Mouse (Mus musculus): ENCODE measurements around the gene Gm36028. TPM values are rescaled to one million over a fixed set of nuclear protein-coding genes. Genes with fewer than 3 reads are reported as not detected.

Gm36028 gene
- polyA plus RNA-seq, 1 experiment from 2014 or later: not detected

DNA sequence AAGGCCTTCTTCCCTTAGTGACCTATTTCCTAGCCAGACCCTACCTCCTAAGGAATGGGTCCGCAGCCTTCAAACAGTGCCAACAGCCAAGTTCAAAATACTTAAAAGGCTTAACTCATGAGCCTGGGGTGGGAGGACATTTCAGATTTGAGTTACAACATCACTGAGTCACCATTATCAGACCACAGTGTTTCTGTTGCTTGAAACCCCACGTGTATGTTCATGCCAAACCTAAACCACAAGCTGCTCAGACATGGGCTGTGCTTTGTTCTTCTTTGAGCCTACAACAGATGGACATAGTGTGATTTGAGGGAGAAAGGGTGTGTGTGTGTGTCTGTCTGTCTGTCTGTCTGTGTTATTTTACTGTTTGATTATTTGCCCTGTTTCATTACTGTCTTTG lies 59.8 kb downstream of the Gm36028 start:
- H3K9me3 ChIP-seq: no peaks in the 10 kb centered on the region
- H3K27me3 ChIP-seq (replicated peaks): no peaks in the 10 kb centered on the region
- no peak overlapping the region for H3K9ac ChIP-seq
- 94% methylated on average over 2 of the region's 2 CpGs for WGBS
- H3K4me1 ChIP-seq: peaks cover 11% of the 10 kb centered on the region
- no peak overlapping the region for H3K4me2 ChIP-seq
- H3K27ac ChIP-seq: no peak overlapping the region
- no peaks in the 10 kb centered on the region for H3K36me3 ChIP-seq (replicated peaks)
- no peak overlapping the region for H3K4me3 ChIP-seq
- ATAC-seq (replicated peaks): no peak

Other genes with a start within 250 kb of the Gm36028 start
- gene Ndufb4, start 206.7 kb downstream of the Gm36028 start, polyA plus RNA-seq (2015; fragmentation: Nextera tagmentation; extraction: Ambion mirVana): 46.3 and 49.9 TPM in 2 replicates
- gene Fstl1, start 84.3 kb downstream of the Gm36028 start, polyA plus RNA-seq (2015; fragmentation: Nextera tagmentation; extraction: Ambion mirVana): 85.4 and 85.6 TPM in 2 replicates
- gene Lrrc58, start 7.2 kb upstream of the Gm36028 start, polyA plus RNA-seq (2015; fragmentation: Nextera tagmentation; extraction: Ambion mirVana): 41.6 and 41.9 TPM in 2 replicates
- gene Gpr156, start 55.4 kb upstream of the Gm36028 start, polyA plus RNA-seq (2015; fragmentation: Nextera tagmentation; extraction: Ambion mirVana): 6.2 and 6.4 TPM in 2 replicates
- gene Gsk3b, start 227.9 kb upstream of the Gm36028 start, polyA plus RNA-seq (2015; fragmentation: Nextera tagmentation; extraction: Ambion mirVana): 164 and 167 TPM in 2 replicates